8 mouse cellular contexts compared by ENCODE assay signal in the genomic region with DNA sequence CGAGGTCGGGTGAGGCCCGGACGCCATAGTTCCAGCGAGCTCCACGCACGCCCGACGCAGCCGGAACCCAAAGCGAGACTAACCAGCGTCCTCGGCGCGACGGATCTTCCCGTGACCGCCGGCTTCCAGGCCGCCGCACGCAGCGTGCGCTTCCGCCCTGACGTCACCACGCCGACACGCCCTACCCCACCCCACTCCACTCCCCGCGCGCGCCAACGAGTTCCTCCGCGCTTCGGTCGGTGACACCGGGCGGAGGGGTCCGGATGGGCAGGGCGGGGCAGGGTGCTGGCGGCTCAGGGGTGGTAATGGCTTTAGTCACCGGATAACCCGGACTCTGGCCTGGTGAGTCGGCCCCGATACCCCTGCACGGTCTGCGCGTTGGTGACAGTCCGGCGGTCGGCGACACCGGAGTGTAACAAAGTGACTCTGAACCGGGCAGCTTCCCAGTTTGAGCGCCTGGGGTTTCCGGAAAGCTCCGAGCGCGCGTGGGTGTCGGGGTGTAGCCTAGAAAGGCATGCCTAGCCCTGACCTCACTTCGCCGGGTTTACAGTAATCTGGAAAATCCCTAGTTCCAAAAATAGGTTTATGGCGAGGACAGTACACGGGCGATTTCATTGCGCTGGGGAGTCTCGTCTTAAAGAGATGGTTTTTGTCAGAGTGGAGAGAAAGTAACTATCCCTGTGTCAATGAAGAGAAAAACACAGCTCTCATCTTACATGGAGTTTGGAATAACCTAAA. TPM values are rescaled to one million over a fixed set of nuclear protein-coding genes. Genes with fewer than 3 reads are reported as not detected.
DNase-seq lines count a peak whose midpoint lies in the region; ATAC-seq lines count a peak whose summit lies in the region.

Ccnl1 (minus strand) TSS at position 148 of the 738 bp plus-strand sequence.

- H3K27me3 ChIP-seq in megakaryocyte, embryonic 14.5 days (replicated peaks): no peaks in the 10 kb centered on the region

- no peaks in the 10 kb centered on the region for H3K9me3 ChIP-seq in megakaryocyte, embryonic 14.5 days

- H3K4me3 ChIP-seq in megakaryocyte, embryonic 14.5 days (replicated peaks): peak within 1 kb of the TSS; percentile 100

- peak; percentile 98 for DNase-seq in adrenal gland, adult 18-20 months (ENCODE audit: low spot score in 2 of 2)
- peak; percentile 94 for DNase-seq in embryo, embryonic 10.5 days (ENCODE audit: low spot score)
- DNase-seq in gastrocnemius, postnatal 14 days: peak; percentile 97
- peak; percentile 86 to 92 for DNase-seq in left cerebral cortex, adult 9 months (ENCODE audit: low spot score in 2 of 2)
- DNase-seq in right cerebral cortex, adult 2 months (ENCODE audit: low spot score in 2 of 2): peak; percentile 95 to 96
- DNase-seq in urinary bladder, postnatal 10 days (ENCODE audit: low spot score): peak; percentile 91

- peaks cover 67% of the 10 kb centered on the region for H3K4me1 ChIP-seq in megakaryocyte, embryonic 14.5 days

- peak; percentile 81 for ATAC-seq in inflammation-experienced regulatory T-cells, adult 6 months

- intact Hi-C loops in gastrocnemius, postnatal 14 days (cut with DNase I; ENCODE audit: low total_unique reads): loop anchor here (2.0 kb wide), 1 partner anchor 17 kb away; no protein-coding TSS in a partner anchor

- peaks cover 46% of the 10 kb centered on the region for H3K36me3 ChIP-seq in megakaryocyte, embryonic 14.5 days (replicated peaks; ENCODE audit: low read length)

RNA-seq across cellular contexts. Expression of gene Ccnl1, which starts in this region (rescaled TPM):
- total RNA-seq in adrenal gland, adult 18-20 months (2021): 100 to 1,000 TPM in 1 of 2 experiments, 10 to 100 TPM in 1; 89.0 to 102 TPM
- total RNA-seq in gastrocnemius, postnatal 14 days (2021): 10 to 100 TPM; 16.1 to 18.8 TPM
- 10 to 100 TPM; 57.7 to 79.7 (median 59.5) TPM for polyA plus RNA-seq in inflammation-experienced regulatory T-cells, adult 6 months (2017; shearing (Covaris generic))
- 21.7 and 48.3 TPM in 2 replicates for polyA plus RNA-seq in megakaryocyte, embryonic 14.5 days (2012; ENCODE audit: insufficient read depth, low replicate concordance)

Comparison
In these comparisons a context has a peak if more than half of its experiments do, and no peak if none do; other contexts are left out.
1. Peak in every context shown above with its lines: DNase-seq, ATAC-seq and H3K4me3 ChIP-seq.
2. RNA of gene Ccnl1 (total RNA-seq): 89.0 to 102 TPM in adrenal gland, adult 18-20 months; 16.1 to 18.8 TPM in gastrocnemius, postnatal 14 days; every median in the first group is over 4 times any median in the second.